Mouse (Mus musculus) ZHBTc4 (cell line): ENCODE results near the gene Akap13.

ENCODE experiments used
- DNase-seq: peaks from one replicate; pipeline ENCODE4 v3.0.0-alpha.2; 2011; ENCODE audit warnings: low read depth, low spot score

The Akap13 gene

GRCm38 (mm10) chr7:75666982-75667381, 211.6 kb downstream of the Akap13 start:
- DNase-seq: no peak

GRCm38 (mm10) chr7:75667531-75667930, 212.2 kb downstream of the Akap13 start:
- DNase-seq: no peak

GRCm38 (mm10) chr7:75668396-75668795, 213.1 kb downstream of the Akap13 start:
- DNase-seq: no peak

GRCm38 (mm10) chr7:75669416-75669815, 214.1 kb downstream of the Akap13 start:
- DNase-seq: no peak

- DNase-seq: no peak
Observed at GRCm38 (mm10) chr7:75679631-75680030, 224.3 kb downstream of the Akap13 start.

- DNase-seq: no peak
Observed at GRCm38 (mm10) chr7:75682901-75683300, 227.6 kb downstream of the Akap13 start.

GRCm38 (mm10) chr7:75683410-75683809, 228.1 kb downstream of the Akap13 start:
- peak; percentile 11 for DNase-seq

- no peak for DNase-seq
Observed at GRCm38 (mm10) chr7:75684976-75685375, 229.6 kb downstream of the Akap13 start.

- DNase-seq: no peak
Observed at GRCm38 (mm10) chr7:75686046-75686826, 230.9 kb downstream of the Akap13 start.

GRCm38 (mm10) chr7:75686827-75687164, 231.5 kb downstream of the Akap13 start:
- no peak for DNase-seq

GRCm38 (mm10) chr7:75688144-75688543, 232.8 kb downstream of the Akap13 start:
- DNase-seq: peak; percentile 16

- DNase-seq: no peak
Observed at GRCm38 (mm10) chr7:75694777-75695176, 239.4 kb downstream of the Akap13 start.

GRCm38 (mm10) chr7:75699836-75700235, 244.5 kb downstream of the Akap13 start:
- DNase-seq: no peak

GRCm38 (mm10) chr7:75700771-75701345, 245.5 kb downstream of the Akap13 start:
- no peak for DNase-seq

GRCm38 (mm10) chr7:75701761-75702160, 246.4 kb downstream of the Akap13 start:
- DNase-seq: no peak

GRCm38 (mm10) chr7:75702368-75702767, 247.0 kb downstream of the Akap13 start:
- DNase-seq: no peak

GRCm38 (mm10) chr7:75702966-75703645, 247.8 kb downstream of the Akap13 start:
- no peak for DNase-seq

- DNase-seq: no peak
Observed at GRCm38 (mm10) chr7:75704862-75705261, 249.5 kb downstream of the Akap13 start.

GRCm38 (mm10) chr7:75709936-75710335, 254.6 kb downstream of the Akap13 start:
- DNase-seq: no peak

GRCm38 (mm10) chr7:75710920-75711319, 255.6 kb downstream of the Akap13 start:
- DNase-seq: no peak

GRCm38 (mm10) chr7:75711436-75711835, 256.1 kb downstream of the Akap13 start:
- DNase-seq: no peak

GRCm38 (mm10) chr7:75712808-75713207, 257.5 kb downstream of the Akap13 start:
- no peak for DNase-seq

GRCm38 (mm10) chr7:75713959-75714358, 258.6 kb downstream of the Akap13 start:
- DNase-seq: no peak
